Mouse (Mus musculus) heart, postnatal 4 days (tissue): Measurements from ENCODE around the gene Lamtor3. TPM values are rescaled to one million over a fixed set of nuclear protein-coding genes. Genes with fewer than 3 reads are reported as not detected.
"Not testable (repeated sequence)": the region's sequence is repeated elsewhere in the genome, so short reads cannot be mapped to it uniquely, and the experiment has no call there.

ENCODE experiments used
- DNase-seq: peaks from one replicate; pipeline ENCODE4 v3.0.0; 2021
- total RNA-seq, 2 experiments: library from RNA; stranded (reverse); gene quantifications; 2 replicates each; pipeline ENCODE4 v1.2.3; 2021

Gene Lamtor3
- total RNA-seq, 2 experiments from 2014 or later, result 74.1 to 79.4 TPM

DNA sequence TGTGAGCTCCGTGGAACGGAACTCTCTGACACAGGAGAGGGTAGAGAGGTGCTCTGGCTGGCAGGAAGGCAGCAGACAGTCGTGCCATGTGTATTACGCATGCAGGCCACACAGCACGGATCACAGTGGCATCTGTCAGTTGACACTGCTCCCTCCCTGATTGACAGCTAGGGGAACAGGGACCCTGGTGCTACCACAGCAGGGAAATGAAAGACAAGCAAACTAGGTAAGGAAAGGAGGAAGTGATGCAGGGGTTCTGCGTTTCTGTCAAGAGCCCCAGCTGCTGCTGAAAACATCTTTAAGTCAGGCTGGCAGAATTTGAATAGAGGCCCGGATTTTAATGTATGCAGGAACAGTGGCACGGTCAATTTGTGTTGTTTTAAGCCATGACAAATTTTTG, 45.2 kb downstream of the Lamtor3 start:
- DNase-seq, result no peak

GRCm38 (mm10) chr3:137964014-137964413, 45.7 kb downstream of the Lamtor3 start:
- not testable (repeated sequence) for DNase-seq

DNA sequence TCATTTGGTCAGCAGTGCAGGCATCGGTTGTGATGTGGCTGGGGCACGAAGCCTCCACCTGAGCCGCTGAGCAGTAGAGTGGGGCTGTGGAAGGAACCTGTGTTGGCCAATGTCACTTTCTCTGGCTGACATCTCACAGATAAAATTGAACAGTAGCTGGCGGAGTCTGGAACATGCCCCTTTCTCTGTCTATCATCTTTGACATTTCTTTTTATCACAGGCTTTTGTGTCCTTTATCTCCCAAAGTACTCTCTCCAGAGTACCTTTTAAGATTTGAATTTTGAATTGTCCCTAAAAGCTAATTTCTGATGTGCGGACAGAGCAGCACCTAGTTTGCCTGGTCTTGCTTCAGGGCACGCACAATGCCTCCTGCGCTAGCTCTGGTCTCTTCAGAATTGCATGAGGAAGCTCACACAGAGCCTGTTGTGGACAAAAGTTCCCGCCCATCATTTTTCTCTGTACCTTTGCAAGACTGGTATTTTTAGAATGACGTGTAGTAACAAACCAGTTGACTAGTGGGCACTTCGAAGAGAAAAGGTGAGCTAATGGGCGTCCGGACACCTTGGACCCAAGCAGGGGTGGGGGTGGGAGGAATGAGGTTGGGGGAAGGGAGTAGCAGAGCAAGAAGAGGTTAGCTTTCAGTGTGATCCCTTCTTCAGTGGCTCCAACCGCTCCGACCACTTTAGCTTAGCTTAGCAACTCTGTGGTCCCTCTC, 50.0 kb downstream of the Lamtor3 start:
- no peak for DNase-seq

DNA sequence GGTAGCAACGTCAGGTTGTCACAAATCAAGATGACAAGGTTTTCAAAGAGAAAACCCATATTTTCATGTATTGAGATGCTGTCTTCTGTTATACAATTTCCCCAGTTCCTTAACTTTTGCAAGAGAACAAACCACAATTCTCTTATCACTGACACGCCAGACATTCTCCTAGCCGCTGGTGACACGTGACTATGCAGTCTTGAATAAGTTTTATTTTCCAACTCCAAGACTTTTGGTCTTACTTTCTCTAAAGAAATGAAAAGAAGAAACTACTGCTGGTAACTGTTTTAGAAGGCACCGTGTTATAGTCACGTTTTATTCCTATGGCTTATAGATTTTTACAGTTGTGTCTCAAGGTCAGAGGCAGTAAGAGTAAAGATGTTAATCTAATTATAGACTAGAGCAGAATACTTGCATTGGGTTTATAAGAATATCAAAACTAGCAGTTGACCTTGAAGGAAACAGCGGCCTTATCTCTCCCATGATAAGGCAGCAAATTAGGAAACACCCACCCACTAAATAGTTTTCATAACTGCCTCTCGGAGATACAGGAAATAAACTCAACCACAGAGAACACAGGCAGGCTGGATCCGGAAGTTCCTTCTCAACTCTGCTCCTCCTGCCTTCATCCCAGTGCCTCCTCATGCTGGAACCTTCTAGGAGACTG, 50.6 kb downstream of the Lamtor3 start:
- no peak for DNase-seq

DNA sequence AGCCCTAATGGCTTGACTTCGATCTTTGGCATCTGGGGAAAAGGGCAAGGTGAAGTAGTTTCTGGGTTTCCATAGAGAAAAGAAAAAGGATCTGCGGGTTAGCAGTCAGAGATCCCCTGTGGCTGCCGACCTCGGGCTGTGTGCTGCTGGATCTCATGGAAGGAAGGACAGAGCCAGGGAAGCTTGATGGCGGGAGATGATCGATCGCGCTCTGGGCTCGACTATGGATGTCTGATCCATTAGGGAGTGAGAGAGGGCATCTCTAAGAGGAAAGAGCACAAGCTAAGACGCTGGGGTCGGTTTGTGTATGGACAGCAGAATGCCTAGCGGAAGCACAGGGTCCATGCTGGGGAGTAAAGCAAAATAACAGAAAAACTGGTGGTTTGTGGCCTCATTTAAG, 51.6 kb downstream of the Lamtor3 start:
- DNase-seq, result peak; percentile 45

DNA sequence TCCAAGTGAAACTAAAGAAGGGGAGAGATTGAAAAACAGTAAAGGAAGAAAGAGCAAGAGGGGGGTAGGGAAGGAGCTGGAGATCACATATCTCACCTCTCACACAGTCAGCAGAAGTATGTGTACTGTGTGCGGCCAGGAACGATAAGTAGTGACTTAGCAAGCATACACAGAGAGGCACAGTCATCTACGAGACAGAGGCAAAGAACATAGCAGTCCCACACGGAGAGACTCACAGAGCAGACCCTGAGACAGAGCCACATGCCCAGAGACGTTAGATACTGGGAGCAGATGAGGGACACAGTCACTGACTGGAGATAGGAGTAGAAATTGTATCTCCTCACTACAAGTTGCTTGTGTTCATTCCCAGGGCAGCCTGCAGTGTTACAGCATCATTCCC, 53.9 kb downstream of the Lamtor3 start:
- no peak for DNase-seq

DNA sequence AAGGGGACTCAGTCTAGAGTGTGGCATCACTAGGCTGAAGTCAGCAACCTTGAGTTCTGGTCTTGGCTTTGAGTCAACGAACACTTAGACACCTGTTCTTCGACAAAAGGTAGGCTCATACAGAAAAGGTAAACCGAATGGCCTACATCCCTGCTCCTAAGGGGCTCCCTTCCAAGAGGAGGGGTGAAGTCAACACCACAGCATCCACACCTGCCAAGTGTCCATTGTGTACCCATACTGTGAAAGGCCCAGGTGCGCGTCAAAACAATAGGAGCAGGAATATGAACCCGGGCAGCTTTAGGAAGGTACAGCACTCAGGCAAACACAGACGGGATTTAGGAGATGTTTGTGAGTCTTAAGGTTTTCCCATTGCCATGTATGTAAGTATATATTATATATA, 54.7 kb downstream of the Lamtor3 start:
- DNase-seq, result no peak

DNA sequence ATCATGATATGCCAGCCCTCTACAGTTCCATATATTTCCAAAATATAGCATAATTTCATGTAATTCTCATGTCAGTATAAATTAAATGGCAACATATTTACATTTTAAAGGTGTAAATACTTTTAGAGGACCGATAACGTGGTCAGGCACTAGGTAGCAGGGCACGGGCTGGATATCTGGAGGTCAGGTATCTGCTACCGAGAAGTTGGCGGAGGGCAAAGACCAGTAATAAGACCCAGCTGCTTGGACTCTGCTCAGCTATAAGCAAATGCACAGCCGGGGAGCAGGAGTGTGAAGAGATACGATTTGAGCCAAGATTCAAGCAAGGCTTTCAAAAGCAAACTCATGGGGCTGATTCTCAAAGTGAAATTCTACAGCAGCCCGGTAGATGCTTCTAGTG, 56.0 kb downstream of the Lamtor3 start:
- DNase-seq, result no peak

DNA sequence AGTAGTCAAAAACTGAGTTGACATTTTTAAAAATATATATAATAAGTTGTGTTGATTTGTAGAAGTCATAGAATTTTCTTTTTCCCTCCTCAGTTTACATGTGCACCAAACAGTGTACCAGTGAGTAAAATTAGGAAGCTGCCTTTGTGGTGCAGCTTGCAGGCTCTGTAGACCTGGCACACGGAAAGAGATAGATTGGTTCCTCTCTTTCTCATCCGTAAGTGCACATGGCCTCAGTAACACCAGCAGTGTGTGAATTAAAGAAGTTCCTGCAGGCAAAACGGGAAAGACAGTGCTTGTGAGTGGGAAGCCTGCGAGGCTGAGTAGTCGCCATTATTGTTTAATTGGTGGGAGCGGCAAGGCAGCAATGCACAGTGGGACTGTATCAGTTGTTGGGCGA, 57.1 kb downstream of the Lamtor3 start:
- no peak for DNase-seq

GRCm38 (mm10) chr3:137975856-137976423, 57.6 kb downstream of the Lamtor3 start:
- no peak for DNase-seq

DNA sequence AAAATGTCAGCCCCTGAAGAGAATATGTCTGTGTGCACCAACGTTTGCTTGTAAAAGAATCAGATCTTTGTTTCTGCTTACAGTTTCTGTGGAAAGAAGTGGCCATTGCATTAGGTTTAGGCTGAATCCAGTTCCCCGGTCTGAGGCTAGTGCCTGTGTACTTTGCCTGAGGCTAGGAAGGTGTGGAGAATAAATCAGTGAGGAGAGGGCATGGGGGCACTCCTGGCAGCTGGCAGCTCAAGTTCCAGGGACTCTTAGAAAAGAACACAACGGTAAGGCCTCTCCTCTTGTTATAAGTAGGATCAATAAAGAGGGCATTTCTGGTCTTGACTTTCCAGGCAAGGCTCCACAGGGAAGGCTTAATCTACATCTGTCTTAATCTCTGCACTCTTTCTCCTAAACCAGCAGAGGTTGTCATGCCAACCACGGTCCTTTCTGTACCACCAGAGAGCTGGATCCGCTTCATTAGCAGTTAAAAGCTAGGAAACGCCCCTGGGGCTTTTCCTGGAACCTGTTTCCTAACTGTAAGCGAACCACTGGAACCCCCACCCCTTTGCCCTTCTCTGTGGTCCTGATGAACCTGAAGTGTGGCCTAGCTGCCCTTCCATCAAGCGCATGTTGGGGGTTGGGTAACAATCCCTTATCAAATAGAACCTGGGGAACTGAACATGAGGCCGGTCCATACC, 58.8 kb downstream of the Lamtor3 start:
- DNase-seq, result no peak

GRCm38 (mm10) chr3:137977629-137978041, 59.3 kb downstream of the Lamtor3 start:
- DNase-seq, result no peak

DNA sequence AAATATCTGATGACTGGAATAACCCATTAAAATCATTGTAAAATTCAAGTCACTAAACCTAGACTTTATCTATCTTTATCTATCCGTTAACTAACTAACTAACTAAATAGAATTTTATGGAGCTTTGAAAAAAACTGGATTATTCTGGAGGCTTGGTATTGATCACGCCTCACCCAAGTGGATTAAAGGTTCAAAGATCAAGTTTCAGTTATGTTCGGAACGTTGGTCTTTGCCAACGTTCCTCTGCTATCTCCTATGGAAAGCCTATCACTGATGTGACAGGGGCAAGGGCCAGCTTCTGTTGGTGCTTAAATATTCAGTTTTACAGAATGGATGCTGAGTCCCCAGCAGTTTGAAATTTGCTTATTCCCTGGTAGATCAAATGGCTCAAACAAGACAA, 59.9 kb downstream of the Lamtor3 start:
- DNase-seq, result no peak

Other genes starting within 250 kb of the Lamtor3 start
- gene Gm21962, start 247.0 kb upstream of the Lamtor3 start, total RNA-seq, result not detected
- gene H2afz, start 54.0 kb upstream of the Lamtor3 start, total RNA-seq, result 100 to 1,000 TPM; 306 to 315 TPM
- 10 to 100 TPM; 10.6 to 11.8 TPM for gene Dnajb14, start 50.8 kb upstream of the Lamtor3 start, total RNA-seq
- 1 to 10 TPM; 7.6 to 7.8 TPM for gene Dapp1, start 63.0 kb downstream of the Lamtor3 start, total RNA-seq
- 10 to 100 TPM; 56.0 to 60.4 TPM for gene 1110002E22Rik, start 146.5 kb downstream of the Lamtor3 start, total RNA-seq
- 1 to 10 TPM in 1 of 2 experiments, under 1 TPM in 1; 0.48 to 1.0 TPM for gene Gm5105, start 148.9 kb downstream of the Lamtor3 start, total RNA-seq
- gene Trmt10a, start 224.9 kb downstream of the Lamtor3 start, total RNA-seq, result 1 to 10 TPM; 4.4 to 6.1 TPM
- 1 to 10 TPM; 8.9 to 9.9 TPM for gene Mttp, start 226.5 kb downstream of the Lamtor3 start, total RNA-seq